Mouse (Mus musculus) lung, adult 2 months (tissue): Measurements from ENCODE around the gene Rnf180.

Source experiments
- CTCF ChIP-seq: fragments of 200-500 bp; IDR thresholded peaks from 2 replicates; pipeline ENCODE4 v1.5.1; 2011; ENCODE audit warnings: mild to moderate bottlenecking, low read length, control low read depth; ENCODE audit not compliant: insufficient read depth
- POLR2A ChIP-seq: fragments of 200-500 bp; IDR thresholded peaks from 2 replicates; pipeline ENCODE4 v1.6.1; 2011; ENCODE audit warnings: low read depth, mild to moderate bottlenecking, control low read depth, low read length, borderline replicate concordance; ENCODE audit errors: extremely low read depth

GRCm38 (mm10) chr13:105203851-105204250 is 90.8 kb downstream of the Rnf180 start:
- TF ChIP-seq CTCF (no peak), POLR2A (no peak)
